In the genomic region with DNA sequence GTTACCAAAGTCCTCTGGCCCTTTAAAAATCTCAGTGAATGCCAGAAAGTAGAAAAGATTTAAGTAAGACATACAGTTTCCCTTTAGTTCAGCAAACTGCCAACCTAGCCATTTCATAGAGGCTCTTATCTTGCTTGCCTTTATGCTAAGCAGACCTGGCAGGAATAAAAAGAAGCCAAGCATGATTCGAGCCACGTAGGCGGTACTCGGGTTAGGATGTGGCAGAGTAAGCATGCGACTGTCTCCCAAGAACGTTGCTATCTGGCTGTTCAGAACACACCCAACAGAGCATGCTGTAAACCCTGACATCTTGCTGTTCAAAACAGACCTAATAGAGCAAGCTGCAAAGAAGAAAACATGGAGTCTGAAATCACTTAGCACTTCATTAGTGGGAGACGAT, we compare ENCODE assay signal across 24 mouse cellular contexts. TPM values are rescaled to one million over a fixed set of nuclear protein-coding genes. Genes with fewer than 3 reads are reported as not detected.
DNase-seq lines count a peak whose midpoint lies in the region; ATAC-seq and TF ChIP-seq lines count a peak whose summit lies in the region.
"Had no signal": no experiment of that assay in that cellular context is flagged by ENCODE, and none has a peak within 500 bp of the region (broad histone marks: within the 10 kb centered on the region; RNA-seq: fewer than 3 reads in every experiment).

No protein-coding gene starts in this region.

- no peaks in the 10 kb centered on the region for H3K9me3 ChIP-seq in limb, embryonic 13.5 days
- H3K9me3 ChIP-seq in limb, embryonic 10.5 days (replicated peaks): no peaks in the 10 kb centered on the region
- no peaks in the 10 kb centered on the region for H3K9me3 ChIP-seq in embryonic facial prominence, embryonic 14.5 days (ENCODE audit: control insufficient read depth, low read length)
- H3K9me3 ChIP-seq in hindbrain, postnatal 0 days (ENCODE audit: low read length): no peaks in the 10 kb centered on the region
- H3K9me3 ChIP-seq: forebrain, embryonic 12.5 days; heart, embryonic 13.5 days; hindbrain, embryonic 15.5 days; kidney, embryonic 15.5 days had no signal

- peak overlapping the region; percentile 39; the same call in 1 of the 2 replicates for H3K27ac ChIP-seq in limb, embryonic 13.5 days
- no peak overlapping the region for H3K27ac ChIP-seq in limb, embryonic 10.5 days
- peak overlapping the region; percentile 49; the same call in 1 of the 2 replicates for H3K27ac ChIP-seq in embryonic facial prominence, embryonic 14.5 days (replicated peaks; ENCODE audit: low read depth, low read length)
- H3K27ac ChIP-seq in hindbrain, postnatal 0 days: no peak overlapping the region
- H3K27ac ChIP-seq: forebrain, embryonic 12.5 days; heart, embryonic 13.5 days; hindbrain, embryonic 15.5 days; kidney, embryonic 15.5 days had no signal

- ATAC-seq in limb, embryonic 13.5 days (ENCODE audit: low FRiP score, low read depth): no peak
- no peak for ATAC-seq in embryonic facial prominence, embryonic 14.5 days (ENCODE audit: low read depth)
- no peak for ATAC-seq in hindbrain, postnatal 0 days
- ATAC-seq: forebrain, postnatal 0 days had no signal

- peak; percentile 69 to 79 for DNase-seq in frontal cortex, adult 2 months (ENCODE audit: extremely low spot score in 1 of 2, low spot score in 1 of 2)
- no peak for DNase-seq in frontal cortex, postnatal 10 days (ENCODE audit: low spot score in 2 of 2)
- DNase-seq in limb, embryonic 10.5 days (ENCODE audit: low spot score): no peak
- peak; percentile 14 for DNase-seq in NIH3T3 (ENCODE audit: low read depth)
- DNase-seq in embryonic facial prominence, embryonic 14.5 days (ENCODE audit: low spot score): no peak
- DNase-seq in spleen, adult 12 weeks (ENCODE audit: low spot score): no peak
- no peak for DNase-seq in hindbrain, postnatal 0 days (ENCODE audit: low spot score)
- DNase-seq: adrenal gland, postnatal 14 days; cerebellum, adult 2 months; cerebellum, postnatal 14 days; forebrain, postnatal 0 days; heart, postnatal 10 days; kidney, postnatal 25 days; lung, postnatal 10 days; midbrain, embryonic 14.5 days; right cerebral cortex, postnatal 4 days; thymus, adult 2 months; thymus, postnatal 36 days had no signal

- no peak overlapping the region for H3K4me3 ChIP-seq in limb, embryonic 13.5 days
- no peak overlapping the region for H3K4me3 ChIP-seq in limb, embryonic 10.5 days
- no peak overlapping the region for H3K4me3 ChIP-seq in embryonic facial prominence, embryonic 14.5 days (ENCODE audit: low read depth, low read length)
- H3K4me3 ChIP-seq in hindbrain, postnatal 0 days (ENCODE audit: low read length): no peak overlapping the region
- H3K4me3 ChIP-seq: forebrain, embryonic 12.5 days; heart, embryonic 13.5 days; hindbrain, embryonic 15.5 days; kidney, embryonic 15.5 days had no signal

- H3K27me3 ChIP-seq in limb, embryonic 13.5 days: no peaks in the 10 kb centered on the region
- no peaks in the 10 kb centered on the region for H3K27me3 ChIP-seq in limb, embryonic 10.5 days (ENCODE audit: low read depth, poor library complexity, severe bottlenecking)
- H3K27me3 ChIP-seq in embryonic facial prominence, embryonic 14.5 days (replicated peaks; ENCODE audit: control insufficient read depth, insufficient read depth, low read length): no peaks in the 10 kb centered on the region
- no peaks in the 10 kb centered on the region for H3K27me3 ChIP-seq in hindbrain, postnatal 0 days (ENCODE audit: insufficient read depth, low read length)
- H3K27me3 ChIP-seq: forebrain, embryonic 12.5 days; hindbrain, embryonic 15.5 days; kidney, embryonic 15.5 days had no signal

- WGBS in limb, embryonic 13.5 days: 56% methylated on average over 7 of the region's 7 CpGs
- WGBS in limb, embryonic 10.5 days: 76% methylated on average over 7 of the region's 7 CpGs
- 70% methylated on average over 7 of the region's 7 CpGs for WGBS in embryonic facial prominence, embryonic 14.5 days
- WGBS in hindbrain, postnatal 0 days: 72% methylated on average over 7 of the region's 7 CpGs

- H3K36me3 ChIP-seq in limb, embryonic 13.5 days: no peaks in the 10 kb centered on the region
- H3K36me3 ChIP-seq in limb, embryonic 10.5 days: no peaks in the 10 kb centered on the region
- no peaks in the 10 kb centered on the region for H3K36me3 ChIP-seq in embryonic facial prominence, embryonic 14.5 days (ENCODE audit: control insufficient read depth, insufficient read depth, low read length)
- H3K36me3 ChIP-seq in hindbrain, postnatal 0 days (ENCODE audit: insufficient read depth, low read length): no peaks in the 10 kb centered on the region
- H3K36me3 ChIP-seq: forebrain, embryonic 12.5 days; heart, embryonic 13.5 days; hindbrain, embryonic 15.5 days; kidney, embryonic 15.5 days had no signal

- H3K9ac ChIP-seq in limb, embryonic 13.5 days: no peak overlapping the region
- no peak overlapping the region for H3K9ac ChIP-seq in embryonic facial prominence, embryonic 14.5 days (ENCODE audit: low read depth, low read length)
- no peak overlapping the region for H3K9ac ChIP-seq in hindbrain, postnatal 0 days (replicated peaks; ENCODE audit: low read length)
- H3K9ac ChIP-seq: forebrain, embryonic 12.5 days; forebrain, postnatal 0 days; heart, embryonic 13.5 days; hindbrain, embryonic 15.5 days; kidney, embryonic 15.5 days had no signal

- H3K4me2 ChIP-seq in limb, embryonic 13.5 days (replicated peaks): no peak overlapping the region
- no peak overlapping the region for H3K4me2 ChIP-seq in embryonic facial prominence, embryonic 14.5 days (ENCODE audit: low read depth, low read length)
- no peak overlapping the region for H3K4me2 ChIP-seq in hindbrain, postnatal 0 days (ENCODE audit: low read depth, low read length)
- H3K4me2 ChIP-seq: forebrain, embryonic 12.5 days; heart, embryonic 13.5 days; hindbrain, embryonic 15.5 days; kidney, embryonic 15.5 days; liver, embryonic 11.5 days had no signal

- H3K4me1 ChIP-seq in limb, embryonic 13.5 days: peaks cover 35% of the 10 kb centered on the region
- H3K4me1 ChIP-seq in limb, embryonic 10.5 days: 0 out of 2 replicates have a peak, but pooled peaks cover 5% of the 10 kb centered on the region
- H3K4me1 ChIP-seq in embryonic facial prominence, embryonic 14.5 days (ENCODE audit: control insufficient read depth, insufficient read depth, low read length): peaks cover 27% of the 10 kb centered on the region
- H3K4me1 ChIP-seq in hindbrain, postnatal 0 days (ENCODE audit: insufficient read depth, low read length): no peaks in the 10 kb centered on the region
- H3K4me1 ChIP-seq: forebrain, embryonic 12.5 days; hindbrain, embryonic 15.5 days had no signal

- TF ChIP-seq CTCF in hindbrain, postnatal 0 days (IDR thresholded peaks at IDR 0.05; ENCODE audit: low read depth): no peak

RNA-seq across cellular contexts. Expression of a gene that starts 48.8 kb away (rescaled TPM):
- polyA plus RNA-seq in frontal cortex, adult 2 months (2012; rRNA removed): 751 and 916 TPM in 2 replicates
- 514 and 521 TPM in 2 replicates for polyA plus RNA-seq in limb, embryonic 13.5 days (2015; fragmentation: Nextera tagmentation; extraction: Ambion mirVana)
- polyA plus RNA-seq in limb, embryonic 10.5 days (2016; fragmentation: Nextera tagmentation; extraction: Ambion mirVana): 467 and 570 TPM in 2 replicates
- polyA plus RNA-seq in embryonic facial prominence, embryonic 14.5 days (2014; fragmentation: Nextera tagmentation; extraction: Ambion mirVana): 754 and 803 TPM in 2 replicates
- total RNA-seq in hindbrain, postnatal 0 days (2014; rRNA removed): 207 and 299 TPM in 2 replicates
- polyA plus RNA-seq in hindbrain, postnatal 0 days (2015; fragmentation: Nextera tagmentation; extraction: Ambion mirVana): 353 and 367 TPM in 2 replicates

Comparison
In these comparisons a context has a peak if more than half of its experiments do, and no peak if none do; other contexts are left out.
1. DNase-seq: peak in frontal cortex, adult 2 months (2 of 2) and NIH3T3 (single experiment); none in frontal cortex, postnatal 10 days (0 of 2), limb, embryonic 10.5 days (single experiment), embryonic facial prominence, embryonic 14.5 days (single experiment), spleen, adult 12 weeks (single experiment) and hindbrain, postnatal 0 days (single experiment).
2. H3K27ac ChIP-seq: peak in limb, embryonic 13.5 days (single experiment) and embryonic facial prominence, embryonic 14.5 days (single experiment); none in limb, embryonic 10.5 days (single experiment) and hindbrain, postnatal 0 days (single experiment).